Mouse (Mus musculus) heart, embryonic 11.5 days (tissue): ENCODE measurements at regions not wholly inside any gene's neighbourhood (a gene's known extent, or its start where the extent isn't known, plus 50 kb on each side); places are given as distances from the start of the nearest gene placed in this dataset.

Experiments
- ATAC-seq: fragments of 200-750 bp; cut with Nextera tagmentation; replicated peaks from 2 replicates; pipeline ENCODE4 v1.8.0; 2017; ENCODE audit warnings: moderate library complexity; ENCODE audit not compliant: insufficient number of reproducible peaks, low FRiP score, low TSS enrichment
- H3K27ac ChIP-seq: fragments of 300-500 bp; sonication (generic); 2 replicates; pipeline ENCODE4 v1.5.1; 2014; ENCODE audit warnings: mild to moderate bottlenecking, low read depth, low read length
- H3K27me3 ChIP-seq: fragments of 300-500 bp; sonication (generic); 2 replicates; pipeline ENCODE4 v1.6.1; 2014; ENCODE audit warnings: mild to moderate bottlenecking, low read length, mixed read lengths; ENCODE audit not compliant: control insufficient read depth, insufficient read depth
- H3K36me3 ChIP-seq: fragments of 300-500 bp; sonication (generic); 2 replicates; pipeline ENCODE4 v1.6.1; 2014; ENCODE audit warnings: mild to moderate bottlenecking, low read length, moderate library complexity, mixed read lengths; ENCODE audit not compliant: control insufficient read depth, insufficient read depth
- H3K4me1 ChIP-seq: fragments of 300-500 bp; sonication (generic); 2 replicates; pipeline ENCODE4 v1.6.1; 2014; ENCODE audit warnings: low read length; ENCODE audit not compliant: control insufficient read depth, insufficient read depth
- H3K4me2 ChIP-seq: fragments of 300-500 bp; sonication (generic); 2 replicates; pipeline ENCODE4 v1.6.1; 2014; ENCODE audit warnings: mild to moderate bottlenecking, moderate library complexity
- H3K4me3 ChIP-seq: fragments of 300-500 bp; sonication (generic); 2 replicates; pipeline ENCODE4 v1.5.1; 2014; ENCODE audit warnings: low read depth, low read length
- H3K9ac ChIP-seq: fragments of 300-500 bp; sonication (generic); 2 replicates; pipeline ENCODE4 v1.6.1; 2014; ENCODE audit warnings: mild to moderate bottlenecking, low read depth, low read length, moderate library complexity
- H3K9me3 ChIP-seq: fragments of 300-500 bp; sonication (generic); replicated peaks from 2 replicates; pipeline ENCODE4 v1.6.1; 2016; ENCODE audit warnings: low read length; ENCODE audit not compliant: control insufficient read depth
- WGBS: fragments of 180-500 bp; shearing (Covaris S2); extraction: QIAGEN DNeasy Blood & Tissue Kit; methylation state at CpG from one replicate; pipeline ENCODE4 v1.1.7; 2014; ENCODE audit not compliant: insufficient replicate concordance; 5-methylcytosine and 5-hydroxymethylcytosine counted together

DNA sequence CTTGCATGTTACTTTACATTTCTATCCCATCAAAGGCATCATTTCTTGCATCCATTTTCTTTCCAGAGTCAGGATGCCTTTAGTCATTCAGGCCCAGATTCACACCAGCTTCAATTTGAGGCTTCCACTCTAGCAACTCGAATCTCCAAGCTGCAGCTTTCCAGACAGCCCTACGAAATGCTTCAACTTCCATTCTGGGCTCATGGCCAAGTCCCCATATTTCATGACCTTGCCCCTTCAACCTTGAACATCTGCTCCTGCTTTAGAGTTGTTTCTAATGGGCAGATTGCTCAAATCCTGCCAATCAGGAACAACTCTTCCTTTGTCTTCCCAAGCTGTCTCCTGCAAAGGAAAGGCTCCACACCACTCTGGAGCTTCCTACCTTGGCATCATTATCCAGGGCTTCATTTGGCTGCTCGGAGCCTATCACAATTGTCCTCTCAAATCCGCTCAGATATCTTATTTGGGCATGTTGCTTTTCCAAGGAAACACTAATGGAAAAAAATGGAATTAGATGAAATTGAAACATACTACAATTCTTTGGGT is 104.4 kb upstream of the Prr30 start:
- no peak for ATAC-seq
- 52% methylated on average over 4 of the region's 4 CpGs for WGBS

DNA sequence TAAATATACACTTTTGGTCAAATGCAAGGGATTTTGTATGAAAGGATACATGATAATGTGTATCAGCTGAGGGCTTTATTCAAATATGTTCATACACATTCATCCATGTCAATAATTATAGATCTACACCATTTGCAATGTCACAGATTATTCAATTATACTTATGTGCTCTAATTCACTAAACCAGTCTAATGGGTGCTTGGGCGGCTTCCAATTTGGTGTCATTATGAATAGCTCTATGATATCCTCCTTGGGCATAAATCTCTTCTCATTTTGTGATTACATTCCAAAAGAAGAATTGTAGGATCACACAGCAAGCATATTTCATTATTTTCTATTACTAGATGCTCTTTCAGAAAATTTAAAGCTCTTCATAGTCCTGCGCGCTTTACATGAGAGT is 97.7 kb upstream of the Prr30 start:
- 89% methylated on average over 3 of the region's 3 CpGs for WGBS
- H3K4me2 ChIP-seq: no peak overlapping the region
- no peaks in the 10 kb centered on the region for H3K9me3 ChIP-seq
- H3K9ac ChIP-seq: no peak overlapping the region
- ATAC-seq: no peak
- H3K27ac ChIP-seq: no peak overlapping the region
- no peaks in the 10 kb centered on the region for H3K4me1 ChIP-seq
- H3K4me3 ChIP-seq: no peak overlapping the region
- H3K36me3 ChIP-seq: no peaks in the 10 kb centered on the region
- no peaks in the 10 kb centered on the region for H3K27me3 ChIP-seq

More for the DNA sequence above, 104.4 kb upstream of the Prr30 start:
- no peaks in the 10 kb centered on the region for H3K4me1 ChIP-seq
- no peak overlapping the region for H3K4me2 ChIP-seq
- H3K27ac ChIP-seq: no peak overlapping the region
- no peak overlapping the region for H3K9ac ChIP-seq
- no peaks in the 10 kb centered on the region for H3K9me3 ChIP-seq
- no peak overlapping the region for H3K4me3 ChIP-seq
- H3K27me3 ChIP-seq: no peaks in the 10 kb centered on the region
- H3K36me3 ChIP-seq: no peaks in the 10 kb centered on the region

DNA sequence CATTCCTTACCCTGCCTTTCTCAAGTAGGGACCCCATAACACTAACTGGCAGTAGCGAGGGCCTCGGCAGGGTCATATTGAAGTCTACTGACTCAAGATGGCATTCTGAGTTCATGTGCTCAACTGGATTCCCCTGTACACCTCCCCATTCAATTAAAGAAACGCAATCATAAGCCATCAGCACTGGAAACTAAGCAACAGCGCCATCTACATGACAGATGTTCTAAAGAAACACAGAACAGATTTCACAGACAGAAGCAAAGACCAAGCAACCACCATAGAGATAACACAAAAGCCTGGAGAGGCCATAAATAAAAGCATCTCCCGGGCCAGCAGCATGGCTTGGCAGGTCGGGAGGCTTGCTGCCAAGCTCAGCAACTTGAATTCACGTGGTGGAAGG is 94.6 kb upstream of the Prr30 start:
- Histone ChIP-seq H3K9me3 (no peaks in the 10 kb centered on the region), H3K27ac (no peak overlapping the region), H3K4me3 (no peak overlapping the region), H3K27me3 (no peaks in the 10 kb centered on the region), H3K36me3 (no peaks in the 10 kb centered on the region), H3K9ac (no peak overlapping the region), H3K4me1 (no peaks in the 10 kb centered on the region), H3K4me2 (no peak overlapping the region)
- no peak for ATAC-seq
- WGBS: 26% methylated on average over 7 of the region's 7 CpGs

DNA sequence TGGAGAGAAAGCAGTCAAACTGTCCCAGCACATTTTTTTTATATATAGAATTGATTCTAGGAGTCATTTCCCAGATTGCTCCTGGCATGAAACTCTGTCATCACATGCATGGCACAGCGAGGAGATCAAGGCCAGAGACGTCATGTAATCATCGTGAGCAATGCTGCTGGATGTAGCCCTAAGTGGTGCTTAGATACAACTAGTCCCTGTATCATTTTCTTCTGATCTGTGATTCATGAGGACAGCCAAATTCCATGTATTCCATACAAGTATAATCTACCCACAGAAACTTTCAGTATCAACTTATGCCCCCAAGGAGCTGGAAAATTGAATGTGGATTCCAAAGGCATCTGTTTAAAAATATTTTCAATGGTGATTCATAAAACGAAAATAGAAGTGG is 87.6 kb upstream of the Prr30 start:
- Histone ChIP-seq H3K4me3 (no peak overlapping the region), H3K9me3 (no peaks in the 10 kb centered on the region), H3K4me1 (no peaks in the 10 kb centered on the region), H3K27ac (no peak overlapping the region), H3K4me2 (no peak overlapping the region), H3K27me3 (no peaks in the 10 kb centered on the region), H3K9ac (no peak overlapping the region), H3K36me3 (no peaks in the 10 kb centered on the region)
- ATAC-seq: no peak
- WGBS: 69% methylated on average over 4 of the region's 4 CpGs

DNA sequence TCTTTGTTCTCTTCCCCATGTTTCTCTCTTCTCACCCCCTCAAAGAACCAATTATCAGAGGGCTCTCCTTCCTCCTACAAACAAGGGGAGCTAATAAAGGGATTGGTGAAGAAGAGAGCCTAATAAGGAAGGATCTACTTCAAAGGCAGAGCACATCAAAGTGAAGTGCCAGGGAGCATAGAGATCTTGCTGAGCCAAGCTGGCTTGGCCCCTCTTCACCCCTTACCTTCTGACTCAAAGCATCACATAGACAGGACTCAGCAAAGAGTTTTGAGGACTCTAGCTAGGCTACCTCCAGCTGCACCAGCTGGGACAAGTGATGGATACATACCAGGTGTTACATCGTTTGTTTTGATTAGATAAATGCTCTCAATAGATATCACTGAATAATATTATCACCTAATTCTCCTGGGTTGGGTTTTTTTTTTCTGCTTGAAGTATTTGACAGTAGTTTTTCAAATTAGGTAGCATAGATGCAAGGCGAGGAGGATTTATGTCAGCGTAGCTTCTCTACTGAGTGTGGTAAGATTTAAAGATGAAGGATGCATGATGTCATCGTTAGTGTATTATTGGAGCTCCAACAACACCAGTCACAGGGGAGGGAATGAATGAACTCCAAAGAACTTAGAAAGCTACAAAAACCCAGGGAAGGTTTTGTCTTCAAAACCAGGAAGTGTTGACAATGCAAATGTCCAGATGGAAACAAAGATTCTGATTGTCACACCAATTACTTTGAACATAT is 69.1 kb upstream of the Prr30 start:
- H3K4me3 ChIP-seq: no peak overlapping the region
- H3K9ac ChIP-seq: no peak overlapping the region
- H3K9me3 ChIP-seq: no peaks in the 10 kb centered on the region
- WGBS: 30% methylated on average over 4 of the region's 4 CpGs
- no peak overlapping the region for H3K27ac ChIP-seq
- no peaks in the 10 kb centered on the region for H3K4me1 ChIP-seq
- no peak for ATAC-seq
- no peak overlapping the region for H3K4me2 ChIP-seq
- no peaks in the 10 kb centered on the region for H3K36me3 ChIP-seq
- H3K27me3 ChIP-seq: no peaks in the 10 kb centered on the region

DNA sequence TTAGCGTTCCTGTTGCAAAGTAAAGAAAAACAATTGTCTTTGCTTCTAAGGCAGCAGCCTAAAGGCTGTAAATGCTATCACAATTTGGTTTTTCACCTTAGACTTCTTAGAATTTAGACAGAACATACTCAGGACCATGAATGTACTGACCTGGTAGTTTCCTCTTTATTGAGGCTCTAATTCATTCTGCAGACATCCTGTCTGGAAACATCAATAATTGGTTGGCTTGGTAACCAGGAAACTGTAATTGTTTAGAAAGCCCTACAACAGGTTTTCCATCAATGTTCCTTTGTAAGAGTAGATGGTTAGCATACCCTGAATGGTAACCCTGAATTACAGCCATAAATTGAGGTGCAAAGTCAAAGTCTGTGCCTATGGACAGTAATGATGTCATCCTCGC is 67.4 kb upstream of the Prr30 start:
- Histone ChIP-seq H3K27me3 (no peaks in the 10 kb centered on the region), H3K27ac (no peak overlapping the region), H3K4me3 (no peak overlapping the region), H3K4me2 (no peak overlapping the region), H3K9ac (no peak overlapping the region), H3K36me3 (no peaks in the 10 kb centered on the region), H3K4me1 (no peaks in the 10 kb centered on the region), H3K9me3 (no peaks in the 10 kb centered on the region)
- ATAC-seq: no peak
- WGBS: 87% methylated on average over 2 of the region's 2 CpGs
